12 mouse cellular contexts compared by ENCODE assay signal in the genomic region with DNA sequence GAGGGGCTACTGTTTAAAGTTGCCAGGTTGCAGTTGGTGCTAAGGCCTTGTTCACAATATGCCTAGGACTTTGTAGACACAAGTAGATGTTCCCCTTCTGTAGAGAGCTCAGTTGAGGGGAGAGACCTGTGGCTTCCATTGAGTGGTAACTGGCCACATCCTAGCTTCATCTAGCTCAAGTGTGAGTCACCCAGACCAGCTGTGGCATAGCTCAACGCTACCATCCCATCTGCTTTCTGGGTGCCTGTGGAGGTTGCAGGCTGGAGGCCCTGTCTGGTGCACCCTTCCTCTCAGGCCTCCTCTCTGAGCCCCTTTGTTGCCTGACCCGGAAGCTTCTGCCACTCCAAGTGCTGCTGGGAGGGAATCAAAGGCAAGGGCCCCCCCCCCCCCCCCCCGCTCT. TPM values are rescaled to one million over a fixed set of nuclear protein-coding genes. Genes with fewer than 3 reads are reported as not detected.
DNase-seq lines count a peak whose midpoint lies in the region; ATAC-seq and TF ChIP-seq lines count a peak whose summit lies in the region.
"Had no signal": no experiment of that assay in that cellular context is flagged by ENCODE, and none has a peak within 500 bp of the region (broad histone marks: within the 10 kb centered on the region; RNA-seq: fewer than 3 reads in every experiment).

No protein-coding gene starts in this region.

- no peaks in the 10 kb centered on the region for H3K27me3 ChIP-seq in hindbrain, embryonic 11.5 days (ENCODE audit: control insufficient read depth, insufficient read depth, low read length)
- no peaks in the 10 kb centered on the region; the same call in 1 of the 2 replicates for H3K27me3 ChIP-seq in hindbrain, postnatal 0 days (ENCODE audit: insufficient read depth, low read length)
- no peaks in the 10 kb centered on the region for H3K27me3 ChIP-seq in stomach, postnatal 0 days (ENCODE audit: control insufficient read depth, insufficient read depth, low read length)
- H3K27me3 ChIP-seq: kidney, embryonic 15.5 days had no signal

- no peak overlapping the region for H3K4me3 ChIP-seq in hindbrain, embryonic 11.5 days (ENCODE audit: low read depth, low read length)
- no peak overlapping the region for H3K4me3 ChIP-seq in hindbrain, postnatal 0 days (ENCODE audit: low read length)
- no peak overlapping the region for H3K4me3 ChIP-seq in stomach, postnatal 0 days (ENCODE audit: low read depth, low read length)
- H3K4me3 ChIP-seq: kidney, embryonic 15.5 days had no signal

- WGBS in hindbrain, embryonic 11.5 days, result 79% methylated on average over 2 of the region's 3 CpGs
- WGBS in hindbrain, postnatal 0 days, result 50% methylated on average over 2 of the region's 3 CpGs
- 75% methylated on average over 2 of the region's 3 CpGs for WGBS in stomach, postnatal 0 days

- no peak overlapping the region for H3K4me2 ChIP-seq in hindbrain, embryonic 11.5 days (replicated peaks; ENCODE audit: low read depth, low read length)
- H3K4me2 ChIP-seq in hindbrain, postnatal 0 days (ENCODE audit: low read depth, low read length), result no peak overlapping the region
- no peak overlapping the region for H3K4me2 ChIP-seq in stomach, postnatal 0 days (replicated peaks; ENCODE audit: low read depth)
- H3K4me2 ChIP-seq: kidney, embryonic 15.5 days had no signal

- no peaks in the 10 kb centered on the region for H3K9me3 ChIP-seq in hindbrain, embryonic 11.5 days (ENCODE audit: control insufficient read depth, low read length)
- H3K9me3 ChIP-seq in hindbrain, postnatal 0 days (ENCODE audit: low read length), result no peaks in the 10 kb centered on the region
- no peaks in the 10 kb centered on the region for H3K9me3 ChIP-seq in stomach, postnatal 0 days (ENCODE audit: control insufficient read depth, low read length)
- H3K9me3 ChIP-seq: kidney, embryonic 15.5 days had no signal

- H3K9ac ChIP-seq in hindbrain, embryonic 11.5 days (ENCODE audit: low read depth, low read length), result no peak overlapping the region
- no peak overlapping the region for H3K9ac ChIP-seq in hindbrain, postnatal 0 days (replicated peaks; ENCODE audit: low read length)
- no peak overlapping the region for H3K9ac ChIP-seq in stomach, postnatal 0 days (ENCODE audit: low read length)
- H3K9ac ChIP-seq: kidney, embryonic 15.5 days; liver, embryonic 14.5 days had no signal

- no peak for TF ChIP-seq EP300 in stomach, postnatal 0 days (optimal IDR thresholded peaks at IDR 0.05)

- DNase-seq in hindbrain, embryonic 11.5 days (ENCODE audit: low spot score), result no peak
- no peak for DNase-seq in hindbrain, postnatal 0 days (ENCODE audit: low spot score)
- DNase-seq in right cerebral cortex, adult 18-20 months, result peak; percentile 43
- no peak for DNase-seq in right cerebral cortex, postnatal 14 days
- no peak for DNase-seq in cerebellum, postnatal 4 days (ENCODE audit: low spot score in 2 of 2)
- DNase-seq in cerebellum, postnatal 25 days, result no peak
- DNase-seq in stomach, postnatal 0 days (ENCODE audit: low spot score), result no peak
- DNase-seq: thymus, postnatal 14 days had no signal

- no peak for TF ChIP-seq CTCF in hindbrain, postnatal 0 days (IDR thresholded peaks at IDR 0.05; ENCODE audit: low read depth)
- TF ChIP-seq CTCF in stomach, postnatal 0 days (IDR thresholded peaks at IDR 0.05; ENCODE audit: low read depth), result no peak

- 0 out of 2 replicates have a peak, but pooled peaks cover 6% of the 10 kb centered on the region for H3K4me1 ChIP-seq in hindbrain, embryonic 11.5 days (replicated peaks; ENCODE audit: control insufficient read depth, insufficient read depth, low read length)
- peaks cover 18% of the 10 kb centered on the region for H3K4me1 ChIP-seq in hindbrain, postnatal 0 days (ENCODE audit: insufficient read depth, low read length)
- H3K4me1 ChIP-seq in stomach, postnatal 0 days (replicated peaks; ENCODE audit: control insufficient read depth, insufficient read depth), result no peaks in the 10 kb centered on the region

- H3K36me3 ChIP-seq in hindbrain, embryonic 11.5 days (ENCODE audit: control insufficient read depth, insufficient read depth, low read length), result peaks cover 13% of the 10 kb centered on the region
- H3K36me3 ChIP-seq in hindbrain, postnatal 0 days (ENCODE audit: insufficient read depth, low read length), result peaks cover 16% of the 10 kb centered on the region
- H3K36me3 ChIP-seq in stomach, postnatal 0 days (ENCODE audit: control insufficient read depth, insufficient read depth, low read length), result peaks cover 10% of the 10 kb centered on the region

- no peak overlapping the region for H3K27ac ChIP-seq in hindbrain, embryonic 11.5 days (ENCODE audit: low read depth, low read length)
- no peak overlapping the region for H3K27ac ChIP-seq in hindbrain, postnatal 0 days
- H3K27ac ChIP-seq in stomach, postnatal 0 days (replicated peaks), result no peak overlapping the region
- H3K27ac ChIP-seq: kidney, embryonic 15.5 days; liver, embryonic 14.5 days; macrophage had no signal

- 0 out of 2 replicates have a peak, but pooled peaks have one; percentile 29 for ATAC-seq in hindbrain, embryonic 11.5 days (ENCODE audit: low FRiP score)
- ATAC-seq in hindbrain, postnatal 0 days, result no peak
- ATAC-seq in granulocyte monocyte progenitor cell, adult 5-6 weeks (replicated peaks; ENCODE audit: poor library complexity, severe bottlenecking), result peak; percentile 53
- ATAC-seq in stomach, postnatal 0 days (ENCODE audit: low FRiP score, low TSS enrichment), result no peak

RNA-seq across cellular contexts. Expression of gene Bahcc1, which starts 34.9 kb away (rescaled TPM):
- polyA plus RNA-seq in hindbrain, embryonic 11.5 days (2014; fragmentation: Nextera tagmentation; extraction: Ambion mirVana), result 18.1 and 23.1 TPM in 2 replicates
- 31.1 and 43.1 TPM in 2 replicates for total RNA-seq in hindbrain, postnatal 0 days (2014; rRNA removed)
- 8.8 and 9.1 TPM in 2 replicates for polyA plus RNA-seq in hindbrain, postnatal 0 days (2015; fragmentation: Nextera tagmentation; extraction: Ambion mirVana)
- total RNA-seq in granulocyte monocyte progenitor cell, adult 5-6 weeks (2014; fragmentation: Nextera tagmentation), result 22.5 and 22.9 TPM in 2 replicates
- 4.7 and 5.9 TPM in 2 replicates for total RNA-seq in granulocyte monocyte progenitor cell, adult 5-6 weeks (2017)
- polyA plus RNA-seq in stomach, postnatal 0 days (2015; fragmentation: Nextera tagmentation; extraction: Ambion mirVana), result 2.7 and 2.9 TPM in 2 replicates

Comparison
In these comparisons a context has a peak if more than half of its experiments do, and no peak if none do; other contexts are left out.
1. ATAC-seq: peak in hindbrain, embryonic 11.5 days (single experiment) and granulocyte monocyte progenitor cell, adult 5-6 weeks (single experiment); none in hindbrain, postnatal 0 days (single experiment) and stomach, postnatal 0 days (single experiment).